Mouse (Mus musculus) midbrain, embryonic 15.5 days (tissue): Measurements from ENCODE around the gene Usf3. TPM values are rescaled to one million over a fixed set of nuclear protein-coding genes. Genes with fewer than 3 reads are reported as not detected.

Source experiments
- ATAC-seq: fragments of 200-750 bp; cut with Nextera tagmentation; replicated peaks from 2 replicates; pipeline ENCODE4 v1.8.0; 2017; ENCODE audit warnings: moderate TSS enrichment
- H3K27ac ChIP-seq: fragments of 300-500 bp; sonication (generic); 2 replicates; pipeline ENCODE4 v1.5.1; 2015; ENCODE audit warnings: mild to moderate bottlenecking, inconsistent platforms
- H3K27me3 ChIP-seq: fragments of 300-500 bp; sonication (generic); replicated peaks from 2 replicates; pipeline ENCODE4 v1.6.1; 2015; ENCODE audit warnings: inconsistent platforms
- H3K36me3 ChIP-seq: fragments of 300-500 bp; sonication (generic); replicated peaks from 2 replicates; pipeline ENCODE4 v1.6.1; 2015; ENCODE audit warnings: inconsistent platforms
- H3K4me1 ChIP-seq: fragments of 300-500 bp; sonication (generic); 2 replicates; pipeline ENCODE4 v1.6.1; 2015; ENCODE audit warnings: inconsistent platforms
- H3K4me2 ChIP-seq: fragments of 300-500 bp; sonication (generic); 2 replicates; pipeline ENCODE4 v1.6.1; 2015; ENCODE audit warnings: inconsistent platforms, mild to moderate bottlenecking, moderate library complexity
- H3K4me3 ChIP-seq: fragments of 300-500 bp; sonication (generic); 2 replicates; pipeline ENCODE4 v1.5.1; 2015; ENCODE audit warnings: mild to moderate bottlenecking, inconsistent platforms
- H3K9ac ChIP-seq: fragments of 300-500 bp; sonication (generic); 2 replicates; pipeline ENCODE4 v1.6.1; 2015; ENCODE audit warnings: mild to moderate bottlenecking, inconsistent platforms
- H3K9me3 ChIP-seq: fragments of 300-500 bp; sonication (generic); 2 replicates; pipeline ENCODE4 v1.6.1; 2016; ENCODE audit warnings: inconsistent platforms
- WGBS: fragments of 180-500 bp; shearing (Covaris S2); methylation state at CpG from one replicate; pipeline ENCODE4 v1.1.7; 2015; ENCODE audit warnings: mixed read lengths; 5-methylcytosine and 5-hydroxymethylcytosine counted together
- polyA plus RNA-seq: library from polyadenylated mRNA; unstranded; fragments of >200 nt; fragmentation: Nextera tagmentation; extraction: Ambion mirVana; gene quantifications from 2 replicates; pipeline ENCODE4 v1.2.1, GENCODE M21; 2015

The Usf3 gene
- polyA plus RNA-seq, 1 experiment from 2014 or later, result 2.9 TPM

- Histone ChIP-seq H3K27me3 (no peaks in the 10 kb centered on the region), H3K36me3 (no peaks in the 10 kb centered on the region), H3K9me3 (0 out of 2 replicates have a peak, but pooled peaks cover 3% of the 10 kb centered on the region), H3K9ac (no peak overlapping the region), H3K4me2 (no peak overlapping the region), H3K4me3 (no peak overlapping the region), H3K4me1 (no peaks in the 10 kb centered on the region), H3K27ac (no peak overlapping the region)
- ATAC-seq, result no peak
- WGBS, result 93% methylated on average over 10 of the region's 10 CpGs
Measured at GRCm38 (mm10) chr16:44249985-44250384, 76.9 kb downstream of the Usf3 start.

GRCm38 (mm10) chr16:44252735-44253134 is 79.7 kb downstream of the Usf3 start:
- Histone ChIP-seq H3K27ac (no peak overlapping the region), H3K9ac (no peak overlapping the region), H3K36me3 (no peaks in the 10 kb centered on the region), H3K4me2 (no peak overlapping the region), H3K4me1 (no peaks in the 10 kb centered on the region), H3K9me3 (no peaks in the 10 kb centered on the region), H3K4me3 (no peak overlapping the region), H3K27me3 (no peaks in the 10 kb centered on the region)
- ATAC-seq, result no peak
- 96% methylated on average over 3 of the region's 3 CpGs for WGBS

GRCm38 (mm10) chr16:44253797-44254634 is 81.0 kb downstream of the Usf3 start:
- Histone ChIP-seq H3K9ac (no peak overlapping the region), H3K4me1 (no peaks in the 10 kb centered on the region), H3K36me3 (no peaks in the 10 kb centered on the region), H3K9me3 (no peaks in the 10 kb centered on the region), H3K27me3 (no peaks in the 10 kb centered on the region), H3K4me2 (no peak overlapping the region), H3K27ac (no peak overlapping the region), H3K4me3 (no peak overlapping the region)
- WGBS, result 79% methylated on average over 7 of the region's 7 CpGs
- no peak for ATAC-seq

- Histone ChIP-seq H3K4me2 (no peak overlapping the region), H3K36me3 (no peaks in the 10 kb centered on the region), H3K4me3 (no peak overlapping the region), H3K9ac (no peak overlapping the region), H3K27ac (no peak overlapping the region), H3K27me3 (no peaks in the 10 kb centered on the region), H3K9me3 (no peaks in the 10 kb centered on the region), H3K4me1 (no peaks in the 10 kb centered on the region)
- 82% methylated on average over 7 of the region's 7 CpGs for WGBS
- no peak for ATAC-seq
Measured at GRCm38 (mm10) chr16:44254698-44255097, 81.7 kb downstream of the Usf3 start.

- 85% methylated on average over 3 of the region's 3 CpGs for WGBS
- ATAC-seq, result no peak
- no peak overlapping the region for H3K4me3 ChIP-seq
- no peak overlapping the region for H3K4me2 ChIP-seq
- no peak overlapping the region for H3K27ac ChIP-seq
- no peak overlapping the region for H3K9ac ChIP-seq
- no peaks in the 10 kb centered on the region for H3K36me3 ChIP-seq
- H3K4me1 ChIP-seq, result no peaks in the 10 kb centered on the region
- no peaks in the 10 kb centered on the region for H3K9me3 ChIP-seq
- no peaks in the 10 kb centered on the region for H3K27me3 ChIP-seq
Measured at GRCm38 (mm10) chr16:44257476-44257875, 84.4 kb downstream of the Usf3 start.

- H3K9ac ChIP-seq, result no peak overlapping the region
- 67% methylated on average over 2 of the region's 2 CpGs for whole genome bisulfite sequencing
Measured at GRCm38 (mm10) chr16:44264916-44265315, 91.9 kb downstream of the Usf3 start.

GRCm38 (mm10) chr16:44265562-44265961 is 92.5 kb downstream of the Usf3 start:
- no peaks in the 10 kb centered on the region for H3K9me3 ChIP-seq
- no peaks in the 10 kb centered on the region for H3K36me3 ChIP-seq
- ATAC-seq, result no peak
- no peak overlapping the region for H3K4me3 ChIP-seq
- WGBS, result 83% methylated on average over 6 of the region's 6 CpGs
- no peak overlapping the region for H3K9ac ChIP-seq
- no peaks in the 10 kb centered on the region for H3K27me3 ChIP-seq
- H3K4me2 ChIP-seq, result no peak overlapping the region
- no peaks in the 10 kb centered on the region for H3K4me1 ChIP-seq
- no peak overlapping the region for H3K27ac ChIP-seq

More at GRCm38 (mm10) chr16:44264916-44265315, 91.9 kb downstream of the Usf3 start:
- no peaks in the 10 kb centered on the region for H3K4me1 ChIP-seq
- H3K27me3 ChIP-seq, result no peaks in the 10 kb centered on the region
- H3K4me2 ChIP-seq, result no peak overlapping the region
- H3K27ac ChIP-seq, result no peak overlapping the region
- no peaks in the 10 kb centered on the region for H3K9me3 ChIP-seq
- no peak overlapping the region for H3K4me3 ChIP-seq
- no peaks in the 10 kb centered on the region for H3K36me3 ChIP-seq
- ATAC-seq, result no peak

DNA sequence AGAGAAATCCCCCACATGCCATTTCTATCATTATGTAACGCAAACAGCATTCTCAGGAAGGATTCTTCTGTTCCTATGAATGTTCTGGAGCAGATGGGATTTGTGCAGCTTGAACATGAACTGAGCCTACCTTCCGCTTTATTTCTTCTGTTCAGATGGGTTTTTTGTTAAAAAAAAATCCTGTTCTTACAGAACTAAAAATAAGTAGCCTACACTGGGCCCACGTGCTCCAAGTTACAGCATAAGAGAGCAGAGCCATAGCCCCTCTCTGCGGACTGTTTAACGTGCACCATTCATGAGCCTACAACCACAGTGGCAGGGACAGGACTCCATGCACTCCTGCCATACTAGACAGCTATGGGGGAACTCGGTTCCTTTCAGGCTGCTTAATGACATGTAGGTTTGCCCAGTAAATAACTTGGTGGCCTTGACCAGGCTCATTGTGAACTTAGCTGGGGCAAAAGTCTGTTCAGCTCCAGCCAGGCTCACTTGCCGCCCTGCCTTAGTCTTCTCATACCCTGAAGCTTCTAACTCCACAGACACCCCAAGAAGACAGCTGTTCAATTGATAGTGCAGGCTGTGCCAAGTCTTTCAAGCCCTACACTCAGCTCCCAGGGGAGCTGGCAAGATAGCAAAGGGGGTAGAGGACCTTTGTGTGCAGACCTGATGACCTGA is 95.6 kb downstream of the Usf3 start:
- H3K36me3 ChIP-seq, result no peaks in the 10 kb centered on the region
- H3K9me3 ChIP-seq, result no peaks in the 10 kb centered on the region
- no peak overlapping the region for H3K4me2 ChIP-seq
- no peak for ATAC-seq
- H3K27ac ChIP-seq, result no peak overlapping the region
- no peaks in the 10 kb centered on the region for H3K27me3 ChIP-seq
- H3K9ac ChIP-seq, result no peak overlapping the region
- WGBS, result 90% methylated on average over 7 of the region's 7 CpGs
- H3K4me3 ChIP-seq, result no peak overlapping the region
- no peaks in the 10 kb centered on the region for H3K4me1 ChIP-seq

DNA sequence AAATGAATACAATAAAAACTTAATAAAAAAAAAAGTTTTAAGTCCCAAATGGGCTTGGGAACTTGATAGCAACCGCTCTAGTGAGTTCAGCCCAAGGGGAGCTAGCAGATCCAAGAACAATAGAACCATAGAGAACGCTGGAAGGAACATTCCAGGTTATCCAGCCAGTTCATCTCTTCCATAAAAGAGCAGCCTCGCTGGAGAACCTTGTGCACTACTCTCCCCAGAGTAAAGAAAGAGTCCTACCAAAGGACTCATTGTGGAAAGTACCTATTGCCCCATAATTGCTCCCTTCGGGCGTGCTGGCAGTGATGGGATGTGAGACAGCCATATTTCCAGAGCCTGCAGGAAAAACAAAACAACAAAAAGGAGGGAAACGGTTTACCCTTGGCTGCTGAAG is 96.5 kb downstream of the Usf3 start:
- H3K9ac ChIP-seq, result no peak overlapping the region
- no peaks in the 10 kb centered on the region for H3K36me3 ChIP-seq
- 77% methylated on average over 6 of the region's 6 CpGs for WGBS
- no peaks in the 10 kb centered on the region for H3K9me3 ChIP-seq
- no peak overlapping the region for H3K27ac ChIP-seq
- no peak for ATAC-seq
- H3K4me1 ChIP-seq, result no peaks in the 10 kb centered on the region
- H3K4me2 ChIP-seq, result no peak overlapping the region
- H3K27me3 ChIP-seq, result no peaks in the 10 kb centered on the region
- H3K4me3 ChIP-seq, result no peak overlapping the region

DNA sequence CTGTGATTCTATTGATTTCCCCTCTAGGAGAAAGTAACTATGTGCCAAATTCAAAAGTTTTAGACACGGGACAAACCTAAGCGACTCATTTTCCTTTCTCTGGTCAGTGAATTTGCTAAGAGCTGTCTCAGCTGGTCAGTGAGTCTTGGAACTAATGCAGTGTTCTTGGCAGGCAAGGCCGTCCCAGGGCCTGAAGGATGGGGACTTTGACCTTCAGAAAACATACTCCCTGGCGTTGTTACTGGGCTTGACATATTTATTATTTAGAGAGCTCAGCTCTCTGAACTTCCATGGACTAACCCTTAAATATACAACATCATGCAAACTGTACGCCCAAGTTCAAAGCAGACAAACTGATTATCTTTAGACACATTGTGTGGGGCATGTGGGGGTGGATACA is 97.6 kb downstream of the Usf3 start:
- no peak overlapping the region for H3K4me2 ChIP-seq
- ATAC-seq, result no peak
- no peak overlapping the region for H3K27ac ChIP-seq
- H3K9ac ChIP-seq, result no peak overlapping the region
- H3K27me3 ChIP-seq, result no peaks in the 10 kb centered on the region
- no peaks in the 10 kb centered on the region for H3K9me3 ChIP-seq
- no peaks in the 10 kb centered on the region for H3K4me1 ChIP-seq
- no peak overlapping the region for H3K4me3 ChIP-seq
- WGBS, result 85% methylated on average over 5 of the region's 5 CpGs
- H3K36me3 ChIP-seq, result no peaks in the 10 kb centered on the region

- no peak overlapping the region for H3K4me3 ChIP-seq
Measured at GRCm38 (mm10) chr16:44271371-44272038, 98.5 kb downstream of the Usf3 start.

More at GRCm38 (mm10) chr16:44271371-44272038, 98.5 kb downstream of the Usf3 start:
- Histone ChIP-seq H3K4me1 (no peaks in the 10 kb centered on the region), H3K36me3 (no peaks in the 10 kb centered on the region), H3K9me3 (no peaks in the 10 kb centered on the region), H3K27ac (no peak overlapping the region), H3K27me3 (no peaks in the 10 kb centered on the region), H3K9ac (no peak overlapping the region), H3K4me2 (no peak overlapping the region)
- WGBS, result 77% methylated on average over 9 of the region's 9 CpGs
- ATAC-seq, result no peak
